27 mouse cellular contexts compared by ENCODE assay signal in the genomic region with DNA sequence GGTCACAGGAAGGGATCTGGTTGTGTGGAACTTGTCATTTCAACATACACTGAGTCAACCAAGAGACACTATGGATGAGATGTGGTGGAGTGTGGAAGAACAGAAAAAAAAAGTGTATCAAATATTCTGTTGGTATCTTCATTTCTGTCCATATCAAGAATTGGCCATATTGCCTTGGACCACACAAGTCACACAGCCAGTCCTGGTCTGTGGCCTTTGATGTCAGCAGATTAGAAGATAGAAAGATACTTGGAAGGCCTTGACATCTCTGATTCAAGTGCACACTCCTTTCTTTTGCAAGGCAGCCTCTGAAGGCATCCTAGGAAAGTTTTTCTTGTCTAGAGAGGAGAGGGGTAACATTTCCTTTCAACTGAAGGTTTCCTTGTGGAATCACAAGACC.
"Had no signal": no experiment of that assay in that cellular context is flagged by ENCODE, and none has a peak within 500 bp of the region (broad histone marks: within the 10 kb centered on the region; RNA-seq: fewer than 3 reads in every experiment).

No protein-coding gene starts in this region.

- DNase-seq: gastrocnemius, postnatal 14 days; gastrocnemius, postnatal 36 days; heart, adult 18-20 months; heart, postnatal 14 days; heart, postnatal 36 days; kidney, adult 11 months; kidney, adult 2 months; kidney, adult 9 months; kidney, postnatal 14 days; kidney, postnatal 36 days; layer of hippocampus, adult 9-11 months; layer of hippocampus, postnatal 36 days; left cerebral cortex, postnatal 4 days; lung, adult 18-20 months had no signal

- H3K4me3 ChIP-seq: heart, embryonic 10.5 days; heart, embryonic 13.5 days; heart, embryonic 15.5 days; hindbrain, embryonic 13.5 days; hindbrain, embryonic 15.5 days; kidney, embryonic 15.5 days; limb, embryonic 13.5 days; limb, embryonic 15.5 days; liver, embryonic 12.5 days had no signal

- ATAC-seq: hindbrain, postnatal 0 days; intestine, embryonic 16.5 days; liver, embryonic 12.5 days had no signal

- H3K4me2 ChIP-seq: heart, embryonic 13.5 days; heart, embryonic 15.5 days; hindbrain, embryonic 13.5 days; hindbrain, embryonic 15.5 days; kidney, embryonic 15.5 days; limb, embryonic 13.5 days; limb, embryonic 15.5 days; liver, embryonic 12.5 days had no signal

- H3K27me3 ChIP-seq: heart, embryonic 13.5 days; heart, embryonic 15.5 days; hindbrain, embryonic 13.5 days; hindbrain, embryonic 15.5 days; kidney, embryonic 15.5 days; limb, embryonic 13.5 days; limb, embryonic 15.5 days; liver, embryonic 12.5 days had no signal

- H3K27ac ChIP-seq: heart, embryonic 10.5 days; heart, embryonic 13.5 days; heart, embryonic 15.5 days; hindbrain, embryonic 13.5 days; hindbrain, embryonic 15.5 days; hindbrain, postnatal 0 days; kidney, embryonic 15.5 days; kidney, postnatal 0 days; limb, embryonic 13.5 days; limb, embryonic 15.5 days; liver, embryonic 12.5 days; liver, embryonic 14.5 days had no signal

- H3K4me1 ChIP-seq: heart, embryonic 10.5 days; heart, embryonic 13.5 days; heart, embryonic 15.5 days; hindbrain, embryonic 15.5 days; kidney, embryonic 15.5 days; liver, embryonic 12.5 days had no signal

- H3K9me3 ChIP-seq: heart, embryonic 10.5 days; heart, embryonic 13.5 days; heart, embryonic 15.5 days; hindbrain, embryonic 13.5 days; hindbrain, embryonic 15.5 days; kidney, embryonic 15.5 days; limb, embryonic 13.5 days; limb, embryonic 15.5 days; liver, embryonic 12.5 days had no signal

- H3K36me3 ChIP-seq: heart, embryonic 10.5 days; heart, embryonic 13.5 days; heart, embryonic 15.5 days; hindbrain, embryonic 13.5 days; hindbrain, embryonic 15.5 days; kidney, embryonic 15.5 days; limb, embryonic 13.5 days; limb, embryonic 15.5 days; liver, embryonic 12.5 days had no signal

- H3K9ac ChIP-seq: heart, embryonic 13.5 days; heart, embryonic 15.5 days; hindbrain, embryonic 13.5 days; hindbrain, embryonic 15.5 days; kidney, embryonic 15.5 days; limb, embryonic 13.5 days; limb, embryonic 15.5 days; liver, embryonic 12.5 days; liver, embryonic 14.5 days had no signal
